Mouse (Mus musculus) spleen, adult 2 months (tissue): Measurements from ENCODE around the gene Mx1.

Experiments
- CTCF ChIP-seq: fragments of 200-500 bp; IDR thresholded peaks from 2 replicates; pipeline ENCODE4 v1.5.1; 2011; ENCODE audit warnings: mild to moderate bottlenecking, inconsistent platforms; ENCODE audit not compliant: insufficient read depth, insufficient read length, insufficient replicate concordance; ENCODE audit errors: extremely low read depth
- POLR2A ChIP-seq: fragments of 200-500 bp; IDR thresholded peaks from 2 replicates; pipeline ENCODE4 v1.6.1; 2011; ENCODE audit warnings: low read depth, low read length, inconsistent platforms

- TF ChIP-seq POLR2A (no peak), CTCF (no peak)
Observed at GRCm38 (mm10) chr16:97476524-97476923, 13.8 kb upstream of the Mx1 start.
